Mouse (Mus musculus): ENCODE results near the gene Mroh8.

DNA sequence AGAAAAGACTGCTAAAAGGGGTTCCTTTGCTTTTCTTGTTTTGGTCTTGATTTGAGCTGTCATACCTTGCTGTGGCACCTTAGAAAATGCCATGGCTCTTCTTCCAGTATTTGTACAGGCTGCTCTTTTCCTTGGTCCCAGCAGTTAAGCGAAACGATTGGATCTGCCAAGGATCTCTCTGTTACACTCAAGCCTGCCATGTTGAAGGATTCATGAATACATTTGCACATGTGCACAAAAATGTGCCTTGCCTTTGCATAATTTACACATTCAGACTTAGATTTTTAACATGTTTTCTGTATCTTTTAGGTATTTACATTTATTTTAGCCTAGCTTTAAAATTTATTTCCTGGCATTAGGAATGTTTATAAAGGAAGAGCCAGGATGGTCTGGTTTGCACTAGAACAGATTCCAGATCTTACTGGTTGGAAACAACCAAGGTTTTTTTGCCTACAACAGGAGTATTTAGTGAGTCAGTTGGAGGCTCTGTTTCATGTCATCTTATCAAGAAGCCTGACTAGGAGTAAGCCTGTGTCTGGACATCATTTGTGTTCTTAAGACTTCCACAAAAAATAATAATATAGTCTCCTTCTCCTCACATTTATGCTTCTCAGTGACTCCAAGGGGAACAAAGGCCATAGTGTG is 29.0 kb upstream of the Mroh8 start:
- no peak for TF ChIP-seq CTCF (IDR thresholded peaks at IDR 0.05; ENCODE audit: low read depth, low read length)
- no peak for TF ChIP-seq POLR2A (IDR thresholded peaks at IDR 0.05; ENCODE audit: borderline replicate concordance, low read depth, low read length)

Data from bone marrow macrophage, adult 2 months (primary cell).